Mouse (Mus musculus): ENCODE results near the gene Zfp809. TPM values are rescaled to one million over a fixed set of nuclear protein-coding genes. Genes with fewer than 3 reads are reported as not detected.

Gene Zfp809
- polyA plus RNA-seq, 1 experiment from 2014 or later, result 19.3 TPM

DNA sequence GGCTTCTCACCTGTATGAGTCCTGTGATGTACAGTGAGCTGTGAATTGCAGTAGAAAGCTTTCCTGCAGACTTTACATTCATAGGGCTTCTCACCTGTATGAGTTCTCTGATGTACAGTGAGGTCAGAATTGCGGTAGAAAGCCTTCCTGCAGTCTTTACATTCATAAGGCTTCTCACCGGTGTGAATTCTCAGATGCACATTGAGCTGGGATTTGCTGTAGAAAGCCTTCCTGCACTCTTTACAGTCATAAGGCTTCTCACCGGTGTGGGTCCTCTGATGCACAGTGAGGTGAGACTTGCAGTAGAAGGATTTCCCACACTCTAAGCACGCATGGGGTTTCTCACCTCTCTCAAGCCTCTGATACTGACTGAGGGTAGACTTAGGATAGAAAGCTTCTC lies 53.2 kb downstream of the Zfp809 start:
- no peak for ATAC-seq
- no peak overlapping the region for H3K4me3 ChIP-seq (replicated peaks)
- H3K27ac ChIP-seq, result no peak overlapping the region
- H3K9me3 ChIP-seq, result peaks cover 24% of the 10 kb centered on the region
- H3K4me2 ChIP-seq (replicated peaks), result no peak overlapping the region
- peaks cover 62% of the 10 kb centered on the region for H3K36me3 ChIP-seq
- H3K4me1 ChIP-seq (replicated peaks), result no peaks in the 10 kb centered on the region
- 96% methylated on average over 4 of the region's 4 CpGs for WGBS
- no peak overlapping the region for H3K9ac ChIP-seq
- H3K27me3 ChIP-seq (replicated peaks), result no peaks in the 10 kb centered on the region

Other genes starting within 250 kb of the Zfp809 start
- gene Rgl3, start 236.3 kb upstream of the Zfp809 start, polyA plus RNA-seq (2015; fragmentation: Nextera tagmentation; extraction: Ambion mirVana), result 1.6 and 1.7 TPM in 2 replicates
- 0.25 and 0.50 TPM in 2 replicates for gene Ccdc151, start 223.1 kb upstream of the Zfp809 start, polyA plus RNA-seq (2015; fragmentation: Nextera tagmentation; extraction: Ambion mirVana)
- gene Prkcsh, start 222.9 kb upstream of the Zfp809 start, polyA plus RNA-seq (2015; fragmentation: Nextera tagmentation; extraction: Ambion mirVana), result 105 and 122 TPM in 2 replicates
- 2.8 and 2.9 TPM in 2 replicates for gene Elavl3, start 173.7 kb upstream of the Zfp809 start, polyA plus RNA-seq (2015; fragmentation: Nextera tagmentation; extraction: Ambion mirVana)
- gene Gm49318, start 154.5 kb upstream of the Zfp809 start, polyA plus RNA-seq (2015; fragmentation: Nextera tagmentation; extraction: Ambion mirVana), result not detected in 2 replicates
- 9.7 and 10.6 TPM in 2 replicates for gene Zfp653, start 154.3 kb upstream of the Zfp809 start, polyA plus RNA-seq (2015; fragmentation: Nextera tagmentation; extraction: Ambion mirVana)
- gene Ecsit, start 140.3 kb upstream of the Zfp809 start, polyA plus RNA-seq (2015; fragmentation: Nextera tagmentation; extraction: Ambion mirVana), result 44.4 and 50.0 TPM in 2 replicates
- 281 and 303 TPM in 2 replicates for gene Cnn1, start 126.5 kb upstream of the Zfp809 start, polyA plus RNA-seq (2015; fragmentation: Nextera tagmentation; extraction: Ambion mirVana)
- gene Elof1, start 108.5 kb upstream of the Zfp809 start, polyA plus RNA-seq (2015; fragmentation: Nextera tagmentation; extraction: Ambion mirVana), result 143 and 157 TPM in 2 replicates
- 39.0 and 49.8 TPM in 2 replicates for gene Acp5, start 90.0 kb upstream of the Zfp809 start, polyA plus RNA-seq (2015; fragmentation: Nextera tagmentation; extraction: Ambion mirVana)
- 88.6 and 90.0 TPM in 2 replicates for gene Pigyl, start 68.9 kb upstream of the Zfp809 start, polyA plus RNA-seq (2015; fragmentation: Nextera tagmentation; extraction: Ambion mirVana)
- gene Zfp872, start 37.6 kb upstream of the Zfp809 start, polyA plus RNA-seq (2015; fragmentation: Nextera tagmentation; extraction: Ambion mirVana), result 0.29 and 0.90 TPM in 2 replicates
- gene Zfp599, start 34.2 kb downstream of the Zfp809 start, polyA plus RNA-seq (2015; fragmentation: Nextera tagmentation; extraction: Ambion mirVana), result 4.2 and 4.3 TPM in 2 replicates
- 12.4 and 13.3 TPM in 2 replicates for gene Zfp810, start 81.9 kb downstream of the Zfp809 start, polyA plus RNA-seq (2015; fragmentation: Nextera tagmentation; extraction: Ambion mirVana)
- 40.5 and 42.4 TPM in 2 replicates for gene Anln, start 163.5 kb downstream of the Zfp809 start, polyA plus RNA-seq (2015; fragmentation: Nextera tagmentation; extraction: Ambion mirVana)
- 2.9 and 4.4 TPM in 2 replicates for gene 9530077C05Rik, start 185.8 kb downstream of the Zfp809 start, polyA plus RNA-seq (2015; fragmentation: Nextera tagmentation; extraction: Ambion mirVana)
- not detected in 2 replicates for gene Gm17545, start 228.6 kb downstream of the Zfp809 start, polyA plus RNA-seq (2015; fragmentation: Nextera tagmentation; extraction: Ambion mirVana)
- 70.1 and 73.2 TPM in 2 replicates for gene Rp9, start 244.0 kb downstream of the Zfp809 start, polyA plus RNA-seq (2015; fragmentation: Nextera tagmentation; extraction: Ambion mirVana)